Mouse (Mus musculus): Measurements from ENCODE around the gene Uqcc2.
A peak's percentile ranks its signal among the peaks of the same experiment; 100 is the strongest.

The Uqcc2 gene

GRCm38 (mm10) chr17:27133551-27134141 lies at the start of gene Uqcc2:
TSS of gene Uqcc2 (minus strand) at chr17:27133916.
- DNase-seq (ENCODE audit: extremely low spot score) = peak; percentile 98

DNA sequence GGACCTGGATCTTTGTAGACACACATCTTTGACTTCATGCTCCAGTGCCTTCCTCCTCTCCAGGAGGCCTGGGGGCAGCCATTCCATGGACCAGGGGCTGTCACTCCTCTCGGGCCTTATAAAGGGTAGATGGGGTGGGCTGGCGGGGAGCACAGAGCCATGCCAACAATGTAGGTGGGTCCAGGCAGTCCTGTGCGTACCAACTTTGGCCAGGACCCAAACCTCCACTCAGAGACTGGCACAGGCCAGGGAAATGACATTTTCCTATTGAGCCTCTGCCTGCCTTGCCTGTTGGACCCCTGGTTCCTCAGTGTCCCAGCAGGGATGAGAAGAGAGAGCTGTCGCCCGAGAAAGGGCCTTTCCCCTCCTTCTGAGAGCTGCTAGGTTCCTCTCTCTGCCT lies 48.7 kb upstream of the Uqcc2 start:
- DNase-seq (ENCODE audit: extremely low spot score) = no peak

DNA sequence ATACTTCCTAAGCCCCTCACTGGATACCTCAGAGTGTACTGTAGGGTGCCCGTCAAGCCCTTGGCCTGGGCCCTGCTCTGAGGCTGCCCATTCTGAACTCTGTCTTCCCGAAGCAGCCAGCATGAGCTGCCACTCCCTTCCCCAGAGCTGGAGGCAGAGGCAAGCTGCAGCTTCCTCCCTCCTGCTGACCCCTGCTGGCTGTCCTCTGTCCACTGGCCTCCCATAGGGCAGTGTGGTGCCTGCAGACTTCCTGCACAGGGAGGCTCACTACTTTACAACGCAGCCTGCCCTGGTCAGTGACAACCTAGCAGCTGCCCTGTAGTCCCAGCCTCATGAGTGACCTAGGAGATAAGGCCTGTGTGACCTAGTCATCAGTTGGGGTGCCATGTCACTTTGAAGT lies 48.0 kb upstream of the Uqcc2 start:
- no peak for DNase-seq (ENCODE audit: extremely low spot score)

DNA sequence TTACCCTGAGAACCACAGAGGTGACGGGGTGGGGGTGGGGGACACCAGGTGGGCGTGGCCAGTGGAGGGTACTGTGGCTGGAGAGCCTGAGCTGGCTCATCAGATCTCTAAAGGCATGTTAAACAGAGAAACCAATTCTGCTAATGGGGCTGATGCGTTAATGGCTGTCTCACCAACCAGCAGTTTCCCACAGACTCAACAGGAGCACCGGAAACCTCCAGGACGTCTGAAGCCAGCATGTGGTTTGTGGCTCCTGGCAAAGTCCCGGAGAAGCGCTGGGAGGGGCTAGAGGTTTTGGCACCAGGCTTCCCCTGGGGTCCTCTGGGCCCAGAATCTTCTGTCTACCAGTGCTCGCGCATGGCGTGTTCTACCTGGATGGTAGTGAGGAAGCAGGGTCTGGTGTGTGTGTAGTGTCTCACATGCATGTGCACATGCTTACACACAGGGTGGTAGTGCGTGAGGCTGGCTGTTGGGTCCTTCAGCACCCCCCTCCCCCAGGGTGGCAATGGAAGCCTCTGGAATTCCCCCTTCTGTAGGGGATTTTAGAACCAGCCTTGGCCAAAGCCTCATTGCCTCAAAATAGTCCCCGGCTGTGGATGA lies 46.1 kb upstream of the Uqcc2 start:
- DNase-seq (ENCODE audit: extremely low spot score) = no peak

GRCm38 (mm10) chr17:27178427-27179177 lies 44.9 kb upstream of the Uqcc2 start:
- DNase-seq (ENCODE audit: extremely low spot score) = no peak

GRCm38 (mm10) chr17:27178019-27178418 lies 44.3 kb upstream of the Uqcc2 start:
- no peak for DNase-seq (ENCODE audit: extremely low spot score)

- DNase-seq (ENCODE audit: extremely low spot score) = no peak
Measured at GRCm38 (mm10) chr17:27176754-27177153, 43.0 kb upstream of the Uqcc2 start.

DNA sequence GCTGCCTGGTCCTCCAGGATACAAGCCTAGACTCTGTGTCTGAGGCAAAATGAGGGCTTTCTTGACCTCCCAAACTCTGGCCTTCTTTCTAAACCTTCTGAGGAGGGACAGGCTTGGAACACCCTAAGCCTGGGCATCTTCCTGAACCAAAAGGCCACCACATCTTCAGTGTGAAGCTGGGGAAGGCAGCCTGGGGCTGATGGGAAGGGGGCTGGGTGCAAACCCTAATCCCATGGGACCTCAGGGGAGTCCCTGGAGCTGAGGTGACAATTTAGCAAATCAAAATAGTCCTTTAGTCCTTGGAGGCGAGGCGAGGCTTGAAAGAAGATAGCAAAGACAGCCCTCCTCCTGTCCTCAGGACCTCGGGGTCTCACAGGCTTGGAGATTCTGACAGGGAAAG lies 42.6 kb upstream of the Uqcc2 start:
- DNase-seq (ENCODE audit: extremely low spot score) = no peak

GRCm38 (mm10) chr17:27175196-27175874 lies 41.6 kb upstream of the Uqcc2 start:
- DNase-seq (ENCODE audit: extremely low spot score) = no peak

GRCm38 (mm10) chr17:27173715-27174114 lies 40.0 kb upstream of the Uqcc2 start:
- no peak for DNase-seq (ENCODE audit: extremely low spot score)

DNA sequence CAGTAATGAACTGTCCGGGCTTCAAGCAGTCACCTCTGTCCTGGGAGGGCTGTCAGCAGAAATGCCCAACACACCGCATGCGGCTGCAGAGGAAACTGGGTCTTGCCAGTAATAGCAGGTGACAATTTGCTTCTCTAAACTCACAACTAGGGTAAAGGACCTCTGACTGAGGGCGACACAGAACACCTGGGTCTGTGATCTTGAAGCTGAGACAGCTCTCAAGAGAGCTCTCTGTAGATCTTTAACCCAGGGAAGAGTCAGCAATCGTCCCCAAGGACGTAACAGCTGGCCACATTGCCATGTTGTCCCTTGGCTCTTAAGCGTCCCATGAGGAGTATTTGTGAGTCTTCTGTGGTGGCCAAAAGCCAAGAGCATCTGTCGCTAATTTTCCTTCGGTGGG lies 38.7 kb upstream of the Uqcc2 start:
- no peak for DNase-seq (ENCODE audit: extremely low spot score)

DNA sequence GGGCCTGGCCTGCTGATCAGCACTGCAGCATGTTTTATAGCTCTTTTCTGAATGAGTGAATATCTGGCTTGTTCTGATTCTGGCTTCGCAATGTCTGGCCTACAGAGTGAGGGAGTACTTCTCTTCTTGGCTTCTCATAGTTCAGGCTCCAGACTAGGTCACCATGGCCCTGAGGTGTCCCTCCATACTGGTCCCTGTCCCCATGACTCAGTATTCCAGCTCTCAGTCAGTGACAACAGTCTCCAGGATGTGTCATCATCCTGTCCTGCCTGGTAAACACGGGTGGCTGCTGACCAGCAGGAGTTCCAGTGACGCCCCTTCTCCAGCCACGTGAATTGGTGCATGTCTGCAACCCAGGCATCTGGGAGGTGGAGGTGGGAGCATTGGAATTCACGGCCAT lies 37.4 kb upstream of the Uqcc2 start:
- DNase-seq (ENCODE audit: extremely low spot score) = no peak

DNA sequence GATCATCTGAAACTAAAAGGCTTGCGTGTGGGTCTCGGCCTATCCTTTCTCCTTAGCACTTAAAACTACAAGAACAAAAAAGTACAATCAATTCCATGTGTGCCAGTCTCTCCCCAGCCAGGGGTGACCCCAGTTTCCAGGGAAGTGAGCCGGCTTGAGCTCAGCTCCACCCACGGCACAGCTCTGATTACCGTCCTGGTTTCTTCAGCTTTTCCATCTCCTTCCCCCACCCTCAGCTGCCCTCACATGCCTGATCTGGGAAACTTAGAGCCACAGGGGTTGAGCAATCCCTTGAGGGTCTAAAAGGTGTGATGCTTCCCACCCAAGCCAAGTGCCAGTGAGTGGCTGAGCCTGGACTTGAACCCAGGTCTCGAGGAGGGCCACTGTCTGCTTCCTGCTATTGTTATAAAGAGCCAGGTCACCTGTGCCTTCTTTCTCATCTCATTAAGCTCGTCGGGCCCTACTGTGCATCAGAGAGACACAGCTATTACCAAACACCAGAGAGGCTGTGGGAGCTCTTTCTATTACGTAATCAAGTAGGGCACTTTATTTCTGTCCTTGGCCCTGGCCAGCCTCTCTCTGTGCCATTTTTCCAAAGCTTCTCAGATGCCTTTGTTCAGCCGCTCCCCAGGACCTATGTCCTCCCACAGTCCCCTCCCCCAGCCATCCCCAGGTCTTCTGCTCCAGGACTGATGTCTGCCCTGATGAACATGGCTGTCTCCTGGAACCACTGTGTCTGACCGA lies 36.4 kb upstream of the Uqcc2 start:
- no peak for DNase-seq (ENCODE audit: extremely low spot score)

DNA sequence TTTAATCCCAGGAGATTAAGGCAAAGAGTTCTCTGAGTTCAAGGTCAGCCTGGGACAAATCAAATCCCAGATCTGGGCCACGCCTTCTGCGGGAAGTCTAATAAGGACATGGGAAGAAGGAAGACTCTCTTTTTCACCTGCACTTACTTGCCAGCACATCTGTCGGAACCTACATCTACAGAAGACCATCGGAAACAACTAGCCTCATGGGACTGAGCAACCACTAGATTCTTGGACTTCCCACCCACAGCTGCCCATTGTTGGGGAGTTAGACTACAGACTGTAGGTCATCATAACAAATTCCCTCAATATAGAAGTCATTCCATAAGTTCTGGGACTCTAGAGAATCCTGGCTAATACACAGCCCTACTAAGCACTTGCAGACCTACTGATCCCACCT lies 34.9 kb upstream of the Uqcc2 start:
- no peak for DNase-seq (ENCODE audit: extremely low spot score)

- DNase-seq (ENCODE audit: extremely low spot score) = no peak
Measured at GRCm38 (mm10) chr17:27167545-27167944, 33.8 kb upstream of the Uqcc2 start, which contains the start of gene Ip6k3. TSS of gene Ip6k3 (minus strand) at chr17:27167795.

DNA sequence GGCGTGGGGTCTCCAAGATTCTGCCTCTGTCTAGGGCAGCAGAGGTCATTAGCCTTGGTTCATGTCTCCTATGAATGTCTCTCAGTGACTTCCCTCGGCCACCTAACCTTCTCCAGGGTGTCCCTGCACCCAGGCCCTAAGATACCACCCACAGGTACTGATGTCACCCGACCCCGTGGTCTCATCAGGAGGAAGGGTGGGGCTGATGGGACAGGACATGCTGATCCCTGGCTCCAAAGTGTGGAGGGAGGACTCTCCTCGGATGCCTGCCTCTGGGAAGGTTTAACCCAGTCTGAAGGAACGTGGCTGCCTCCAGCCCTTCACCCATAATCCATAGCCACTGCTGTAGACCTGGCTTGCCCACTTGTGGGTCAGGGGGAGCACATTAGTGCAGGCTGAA lies 33.2 kb upstream of the Uqcc2 start:
- DNase-seq (ENCODE audit: extremely low spot score) = no peak

- no peak for DNase-seq (ENCODE audit: extremely low spot score)
Measured at GRCm38 (mm10) chr17:27165054-27165773, 31.5 kb upstream of the Uqcc2 start.

DNA sequence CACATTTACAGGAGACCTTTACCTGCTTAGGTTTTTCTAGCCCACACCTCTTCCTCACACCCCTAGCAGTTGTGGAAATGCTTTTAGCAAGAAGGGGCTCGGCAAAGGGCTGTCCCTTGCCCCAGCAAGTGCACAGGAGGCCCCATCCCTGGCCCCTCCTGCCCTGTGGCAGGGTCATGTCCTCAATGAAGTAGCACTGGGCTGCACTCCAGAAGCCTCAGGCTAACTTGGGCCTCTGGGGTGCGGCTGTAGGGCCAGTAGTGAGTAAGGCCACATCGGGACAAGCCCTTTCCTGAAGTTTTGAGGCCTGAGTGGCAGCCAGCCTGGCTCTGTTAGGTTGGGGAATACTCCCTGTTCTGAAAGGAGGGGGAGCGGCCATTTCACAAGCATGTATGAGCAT lies 27.2 kb upstream of the Uqcc2 start:
- DNase-seq (ENCODE audit: extremely low spot score) = no peak

DNA sequence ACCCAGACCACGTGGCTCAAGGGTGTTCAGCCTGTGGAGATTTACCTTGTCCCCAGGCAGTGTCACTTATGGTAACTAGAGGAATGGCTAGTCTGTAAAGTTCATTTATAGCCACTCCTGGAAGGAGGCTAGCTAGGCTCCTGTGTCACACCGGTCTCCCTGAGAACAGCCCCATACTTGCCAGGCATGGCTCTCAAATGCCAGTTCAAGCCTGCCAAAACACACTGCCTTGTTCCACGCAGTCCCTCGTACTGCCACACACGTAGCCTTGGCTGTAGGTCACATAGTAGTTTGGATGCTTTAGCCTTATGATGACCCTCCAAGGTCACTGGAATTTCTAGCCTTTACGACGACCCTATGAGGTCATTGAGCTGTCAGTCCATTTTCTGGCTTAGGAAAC lies 25.5 kb upstream of the Uqcc2 start:
- DNase-seq (ENCODE audit: extremely low spot score) = no peak

GRCm38 (mm10) chr17:27158439-27158838 lies 24.7 kb upstream of the Uqcc2 start:
- no peak for DNase-seq (ENCODE audit: extremely low spot score)

DNA sequence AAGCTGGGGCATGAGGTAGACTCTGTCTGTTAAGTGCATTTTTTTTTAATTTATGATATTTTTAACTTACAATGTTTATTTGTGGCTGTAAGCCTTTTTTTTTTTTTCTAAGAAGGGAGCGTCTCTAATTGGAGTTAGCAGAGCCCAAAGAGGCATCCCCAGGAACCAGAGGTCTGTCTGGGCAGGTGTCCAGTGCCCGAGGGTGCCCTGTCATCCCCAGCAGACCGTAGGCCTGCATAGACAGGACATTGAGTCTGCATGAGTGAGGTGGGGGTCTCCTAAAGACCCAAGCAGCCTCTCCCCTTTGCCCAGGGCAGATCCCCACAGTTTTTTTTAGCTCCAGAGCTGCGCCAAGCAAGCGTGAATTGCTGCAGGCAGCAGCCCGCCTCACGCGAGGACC lies 22.0 kb upstream of the Uqcc2 start:
- DNase-seq (ENCODE audit: extremely low spot score) = no peak
